Mouse (Mus musculus): ENCODE results near the gene Kat8. TPM values are rescaled to one million over a fixed set of nuclear protein-coding genes. Genes with fewer than 3 reads are reported as not detected.

Gene Kat8
- polyA plus RNA-seq, 1 experiment from 2014 or later, result 13.3 TPM

- H3K27ac ChIP-seq (ENCODE audit: low read length), result no peak within 1 kb of the TSS
- WGBS (ENCODE audit: insufficient replicate concordance), result 54% methylated on average over 6 of the region's 6 CpGs
Measured at GRCm38 (mm10) chr7:127946470-127947023, 34.2 kb downstream of the Kat8 start, which contains the start of gene Prss36. Prss36 (minus strand) TSS chr7:127946725.

DNA sequence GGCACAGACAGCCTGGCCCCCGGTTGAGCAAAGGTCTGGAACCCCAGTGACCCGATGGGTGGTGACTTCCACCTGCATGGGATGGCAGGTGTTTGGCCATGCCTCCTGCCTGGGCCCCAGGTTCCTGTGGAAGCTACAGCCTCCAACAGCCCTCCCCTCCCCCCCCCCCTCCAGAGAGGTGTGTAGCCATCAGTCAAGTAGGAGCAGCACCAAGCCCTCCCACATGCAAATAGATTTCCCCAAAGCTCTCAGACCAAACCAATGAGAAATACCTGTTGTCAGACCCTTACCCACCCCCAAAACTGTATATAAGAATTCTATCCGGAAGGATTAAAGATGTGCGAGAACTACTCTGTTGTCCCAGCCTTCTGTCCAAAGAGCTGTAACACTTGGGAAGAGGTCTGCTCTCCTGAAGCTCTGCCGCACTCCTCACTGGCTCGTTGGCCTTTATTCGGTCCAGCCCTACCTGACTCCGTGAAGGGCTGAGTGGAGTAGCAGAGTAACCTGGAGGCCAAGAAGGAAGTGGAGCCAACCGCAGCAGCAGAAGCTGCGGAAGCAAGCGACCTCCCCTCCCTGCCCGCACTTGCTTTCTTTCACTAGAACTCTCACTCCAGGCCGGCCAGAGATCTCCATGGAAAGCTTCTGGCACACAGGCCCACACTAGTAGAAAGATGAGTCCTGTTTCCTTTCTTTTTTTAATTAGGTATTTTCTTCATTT, 40.7 kb downstream of the Kat8 start:
- no peaks in the 10 kb centered on the region for H3K36me3 ChIP-seq (ENCODE audit: control insufficient read depth, insufficient read depth)
- H3K4me3 ChIP-seq (ENCODE audit: low read depth, low read length), result no peak overlapping the region
- no peak overlapping the region for H3K27ac ChIP-seq (ENCODE audit: low read length)
- no peak overlapping the region for H3K9ac ChIP-seq (ENCODE audit: low read depth, low read length)
- 23% methylated on average over 13 of the region's 13 CpGs for WGBS (ENCODE audit: insufficient replicate concordance)
- H3K4me1 ChIP-seq (ENCODE audit: control insufficient read depth, low read depth, low read length), result no peaks in the 10 kb centered on the region; the same call in 1 of the 2 replicates
- H3K9me3 ChIP-seq (replicated peaks; ENCODE audit: control insufficient read depth, low read length), result no peaks in the 10 kb centered on the region
- H3K4me2 ChIP-seq (ENCODE audit: low read depth, low read length), result no peak overlapping the region
- no peak for ATAC-seq (ENCODE audit: low read depth)
- no peaks in the 10 kb centered on the region for H3K27me3 ChIP-seq (ENCODE audit: control insufficient read depth, insufficient read depth, low read depth, low read length)

More at GRCm38 (mm10) chr7:127946470-127947023, 34.2 kb downstream of the Kat8 start, which contains the start of gene Prss36:
- peaks cover 20% of the 10 kb centered on the region for H3K27me3 ChIP-seq (ENCODE audit: control insufficient read depth, insufficient read depth, low read depth, low read length)
- no peaks in the 10 kb centered on the region; the same call in 1 of the 2 replicates for H3K4me1 ChIP-seq (ENCODE audit: control insufficient read depth, low read depth, low read length)
- no peaks in the 10 kb centered on the region for H3K9me3 ChIP-seq (replicated peaks; ENCODE audit: control insufficient read depth, low read length)
- no peak within 1 kb of the TSS for H3K4me2 ChIP-seq (ENCODE audit: low read depth, low read length)
- 0 out of 2 replicates have a peak, but pooled peaks have one; percentile 9 for ATAC-seq (ENCODE audit: low read depth)
- H3K36me3 ChIP-seq (ENCODE audit: control insufficient read depth, insufficient read depth), result no peaks in the 10 kb centered on the region
- H3K4me3 ChIP-seq (ENCODE audit: low read depth, low read length), result no peak within 1 kb of the TSS
- H3K9ac ChIP-seq (ENCODE audit: low read depth, low read length), result no peak within 1 kb of the TSS

- H3K9ac ChIP-seq (ENCODE audit: low read depth, low read length), result no peak overlapping the region
- H3K4me3 ChIP-seq (ENCODE audit: low read depth, low read length), result no peak overlapping the region
- H3K4me1 ChIP-seq (ENCODE audit: control insufficient read depth, low read depth, low read length), result no peaks in the 10 kb centered on the region
- no peaks in the 10 kb centered on the region for H3K27me3 ChIP-seq (ENCODE audit: control insufficient read depth, insufficient read depth, low read depth, low read length)
- no peak for ATAC-seq (ENCODE audit: low read depth)
- WGBS (ENCODE audit: insufficient replicate concordance), result 50% methylated on average over 5 of the region's 5 CpGs
- H3K27ac ChIP-seq (ENCODE audit: low read length), result no peak overlapping the region
- no peak overlapping the region for H3K4me2 ChIP-seq (ENCODE audit: low read depth, low read length)
- no peaks in the 10 kb centered on the region for H3K9me3 ChIP-seq (replicated peaks; ENCODE audit: control insufficient read depth, low read length)
- H3K36me3 ChIP-seq (ENCODE audit: control insufficient read depth, insufficient read depth), result no peaks in the 10 kb centered on the region
Measured at GRCm38 (mm10) chr7:127959364-127959763, 47.0 kb downstream of the Kat8 start.

- H3K36me3 ChIP-seq (ENCODE audit: control insufficient read depth, insufficient read depth), result peaks cover 16% of the 10 kb centered on the region
- peak overlapping the region; percentile 90 for H3K4me2 ChIP-seq (ENCODE audit: low read depth, low read length)
- no peaks in the 10 kb centered on the region for H3K9me3 ChIP-seq (replicated peaks; ENCODE audit: control insufficient read depth, low read length)
- peak overlapping the region; percentile 95 for H3K9ac ChIP-seq (ENCODE audit: low read depth, low read length)
- H3K4me3 ChIP-seq (ENCODE audit: low read depth, low read length), result peak overlapping the region; percentile 95
- WGBS (ENCODE audit: insufficient replicate concordance), result 21% methylated on average over 10 of the region's 10 CpGs
- peak overlapping the region; percentile 95 for H3K27ac ChIP-seq (ENCODE audit: low read length)
- ATAC-seq (ENCODE audit: low read depth), result no peak
- H3K4me1 ChIP-seq (ENCODE audit: control insufficient read depth, low read depth, low read length), result peaks cover 17% of the 10 kb centered on the region
- H3K27me3 ChIP-seq (ENCODE audit: control insufficient read depth, insufficient read depth, low read depth, low read length), result no peaks in the 10 kb centered on the region
Measured at GRCm38 (mm10) chr7:127966371-127966918, 54.1 kb downstream of the Kat8 start.

DNA sequence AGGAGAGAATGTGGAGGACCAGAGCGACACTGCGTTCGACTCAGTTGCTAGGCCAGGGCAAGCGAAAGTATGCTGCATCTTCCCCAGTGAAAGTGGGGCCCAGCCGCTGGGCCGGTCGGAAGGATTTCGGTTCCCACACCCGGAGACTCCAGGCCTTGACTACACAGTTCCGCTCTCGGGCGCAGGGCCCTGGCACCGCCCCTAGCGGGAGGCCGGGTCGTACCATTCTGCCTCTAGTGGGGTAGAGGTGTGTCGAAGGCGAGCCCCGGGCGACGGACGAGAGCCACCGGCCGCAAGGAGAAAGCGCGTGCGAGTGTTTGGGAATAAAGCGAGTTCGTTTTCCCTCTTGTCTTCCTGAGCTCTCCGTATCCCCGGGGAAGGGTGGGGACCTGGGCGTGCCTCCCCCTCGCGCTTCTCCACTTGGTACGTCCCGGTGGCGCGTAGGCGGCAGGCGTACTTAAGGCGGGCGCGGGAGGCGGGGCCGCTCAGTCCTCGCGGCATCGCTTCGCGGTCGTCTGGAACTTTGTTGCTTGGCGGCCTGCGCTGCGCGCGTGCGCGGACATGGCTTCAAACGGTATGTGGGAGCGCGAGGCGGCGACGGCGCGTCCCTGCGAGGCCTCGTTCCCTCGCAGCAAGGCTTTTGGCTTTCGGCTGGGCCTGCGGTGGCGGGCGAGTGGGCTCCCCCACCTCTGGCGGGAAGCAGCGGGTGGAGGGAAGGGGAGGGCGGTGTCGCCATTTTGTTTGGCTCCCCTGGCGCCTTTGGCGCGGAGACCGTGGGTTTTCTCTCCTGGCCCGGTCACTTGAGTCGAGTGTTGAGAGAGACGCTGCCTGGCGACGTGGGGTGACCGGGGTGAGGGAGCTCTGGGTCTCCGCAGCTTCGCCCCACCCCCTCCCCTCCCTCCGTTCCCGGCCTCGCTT, 54.9 kb downstream of the Kat8 start, which contains the start of gene Fus:
Gene Fus (plus strand): TSS at position 454 of the 918 bp plus-strand sequence.
- H3K27me3 ChIP-seq (ENCODE audit: control insufficient read depth, insufficient read depth, low read depth, low read length), result no peaks in the 10 kb centered on the region
- peak within 1 kb of the TSS; percentile 90 for H3K4me2 ChIP-seq (ENCODE audit: low read depth, low read length)
- peak within 1 kb of the TSS; percentile 95 for H3K9ac ChIP-seq (ENCODE audit: low read depth, low read length)
- peak within 1 kb of the TSS; percentile 95 for H3K27ac ChIP-seq (ENCODE audit: low read length)
- H3K4me1 ChIP-seq (ENCODE audit: control insufficient read depth, low read depth, low read length), result peaks cover 17% of the 10 kb centered on the region
- WGBS (ENCODE audit: insufficient replicate concordance), result under 1% methylated on average over 90 of the region's 92 CpGs
- peak; percentile 93 for ATAC-seq (ENCODE audit: low read depth)
- H3K36me3 ChIP-seq (ENCODE audit: control insufficient read depth, insufficient read depth), result peaks cover 24% of the 10 kb centered on the region
- H3K4me3 ChIP-seq (ENCODE audit: low read depth, low read length), result peak within 1 kb of the TSS; percentile 95
- H3K9me3 ChIP-seq (replicated peaks; ENCODE audit: control insufficient read depth, low read length), result no peaks in the 10 kb centered on the region

GRCm38 (mm10) chr7:127967922-127968828, 55.9 kb downstream of the Kat8 start:
- peak overlapping the region; percentile 95 for H3K4me3 ChIP-seq (ENCODE audit: low read depth, low read length)
- H3K27me3 ChIP-seq (ENCODE audit: control insufficient read depth, insufficient read depth, low read depth, low read length), result no peaks in the 10 kb centered on the region
- peak overlapping the region; percentile 95 for H3K9ac ChIP-seq (ENCODE audit: low read depth, low read length)
- no peaks in the 10 kb centered on the region for H3K9me3 ChIP-seq (replicated peaks; ENCODE audit: control insufficient read depth, low read length)
- WGBS (ENCODE audit: insufficient replicate concordance), result under 1% methylated on average over 42 of the region's 42 CpGs
- H3K27ac ChIP-seq (ENCODE audit: low read length), result peak overlapping the region; percentile 95
- H3K4me1 ChIP-seq (ENCODE audit: control insufficient read depth, low read depth, low read length), result peaks cover 21% of the 10 kb centered on the region
- peak; percentile 67 for ATAC-seq (ENCODE audit: low read depth)
- H3K4me2 ChIP-seq (ENCODE audit: low read depth, low read length), result peak overlapping the region; percentile 90
- peaks cover 32% of the 10 kb centered on the region for H3K36me3 ChIP-seq (ENCODE audit: control insufficient read depth, insufficient read depth)

- H3K9me3 ChIP-seq (replicated peaks; ENCODE audit: control insufficient read depth, low read length), result no peaks in the 10 kb centered on the region
- peaks cover 83% of the 10 kb centered on the region for H3K36me3 ChIP-seq (ENCODE audit: control insufficient read depth, insufficient read depth)
- H3K27me3 ChIP-seq (ENCODE audit: control insufficient read depth, insufficient read depth, low read depth, low read length), result no peaks in the 10 kb centered on the region
- ATAC-seq (ENCODE audit: low read depth), result no peak
- no peak overlapping the region for H3K4me2 ChIP-seq (ENCODE audit: low read depth, low read length)
- WGBS (ENCODE audit: insufficient replicate concordance), result 82% methylated on average over 2 of the region's 2 CpGs
- peaks cover 6% of the 10 kb centered on the region for H3K4me1 ChIP-seq (ENCODE audit: control insufficient read depth, low read depth, low read length)
- H3K9ac ChIP-seq (ENCODE audit: low read depth, low read length), result no peak overlapping the region
- no peak overlapping the region for H3K27ac ChIP-seq (ENCODE audit: low read length)
- H3K4me3 ChIP-seq (ENCODE audit: low read depth, low read length), result no peak overlapping the region
Measured at GRCm38 (mm10) chr7:127974413-127974930, 62.2 kb downstream of the Kat8 start.

Measured in liver, embryonic 16.5 days (tissue).